Mouse (Mus musculus) gastrocnemius, postnatal 10 days (tissue): ENCODE results near the gene Srp14. TPM values are rescaled to one million over a fixed set of nuclear protein-coding genes. Genes with fewer than 3 reads are reported as not detected.

Experiments used
- DNase-seq: peaks from one replicate; pipeline ENCODE4 v3.0.0; 2021; ENCODE audit warnings: mixed read lengths
- long read RNA-seq, 2 experiments: library from polyadenylated mRNA; stranded (forward); transcript quantifications; one replicate each; pipeline ENCODE4 v2.0.0; 2021
- total RNA-seq, 2 experiments: library from RNA; stranded (reverse); gene quantifications; 2 replicates each; pipeline ENCODE4 v1.2.3; 2021

Gene Srp14
- total RNA-seq = 100 to 1,000 TPM; 148 to 154 TPM
- long read RNA-seq, experiment 1, transcript Srp14-201 (5 exons, 798 nt) = major isoform, 95 of 98 reads
- long read RNA-seq, experiment 1, partial matches to known transcripts = 3 of 98 reads
- long read RNA-seq, experiment 1, other reads (novel, unspliced or antisense) = 0 of 98 reads
- long read RNA-seq, experiment 2, transcript Srp14-201 (5 exons, 798 nt) = major isoform, 115 of 120 reads
- long read RNA-seq, experiment 2, partial matches to known transcripts = 5 of 120 reads
- long read RNA-seq, experiment 2, other reads (novel, unspliced or antisense) = 0 of 120 reads

DNA sequence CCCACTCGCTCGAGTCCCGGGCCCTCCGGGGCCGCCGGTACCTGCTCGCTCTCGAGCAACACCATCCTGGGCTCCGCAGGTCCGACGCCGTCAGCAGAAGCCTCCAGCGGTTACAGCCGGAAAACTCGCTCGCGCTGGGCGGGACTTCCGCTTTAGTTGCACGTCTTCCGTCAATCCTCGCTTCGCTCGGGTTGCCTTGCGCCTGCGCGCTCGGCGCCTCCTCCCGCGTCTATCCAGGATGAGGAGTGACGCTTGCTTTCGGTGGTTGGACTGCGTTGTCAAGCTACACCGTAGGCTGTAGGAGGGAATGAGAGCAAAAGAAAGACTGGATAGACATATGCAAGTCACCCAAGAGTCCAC is at the start of gene Srp14:
TSS of gene Srp14 (minus strand) at position 162 of the 360 bp plus-strand sequence.
- DNase-seq = peak; percentile 94

- DNase-seq = no peak
Observed at GRCm38 (mm10) chr2:118526545-118526944, 47.0 kb upstream of the Srp14 start.

GRCm38 (mm10) chr2:118524811-118525210 is 45.3 kb upstream of the Srp14 start:
- no peak for DNase-seq

GRCm38 (mm10) chr2:118523163-118523730 is 43.7 kb upstream of the Srp14 start:
- no peak for DNase-seq

DNA sequence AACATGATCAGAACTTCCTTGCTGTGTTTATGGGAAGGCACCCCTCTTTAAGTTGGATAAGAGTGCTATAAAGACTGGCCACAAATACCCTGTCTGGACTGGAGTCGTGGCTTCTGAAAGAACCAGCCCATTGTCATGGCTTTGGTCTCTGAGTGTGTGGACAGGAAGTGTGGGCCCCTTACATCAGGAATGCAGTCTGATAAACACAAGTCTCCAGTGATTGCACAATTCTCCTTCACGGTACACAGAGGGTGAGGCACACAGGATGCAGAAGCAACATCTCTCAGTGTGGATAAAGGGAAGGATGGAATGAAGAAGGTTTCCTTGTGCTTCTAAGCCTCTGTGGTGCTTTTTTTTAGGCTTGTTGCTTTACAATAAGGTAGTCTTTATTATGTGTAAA is 42.8 kb upstream of the Srp14 start:
- no peak for DNase-seq

GRCm38 (mm10) chr2:118520042-118520933 is 40.8 kb upstream of the Srp14 start:
- peak; percentile 39 for DNase-seq

DNA sequence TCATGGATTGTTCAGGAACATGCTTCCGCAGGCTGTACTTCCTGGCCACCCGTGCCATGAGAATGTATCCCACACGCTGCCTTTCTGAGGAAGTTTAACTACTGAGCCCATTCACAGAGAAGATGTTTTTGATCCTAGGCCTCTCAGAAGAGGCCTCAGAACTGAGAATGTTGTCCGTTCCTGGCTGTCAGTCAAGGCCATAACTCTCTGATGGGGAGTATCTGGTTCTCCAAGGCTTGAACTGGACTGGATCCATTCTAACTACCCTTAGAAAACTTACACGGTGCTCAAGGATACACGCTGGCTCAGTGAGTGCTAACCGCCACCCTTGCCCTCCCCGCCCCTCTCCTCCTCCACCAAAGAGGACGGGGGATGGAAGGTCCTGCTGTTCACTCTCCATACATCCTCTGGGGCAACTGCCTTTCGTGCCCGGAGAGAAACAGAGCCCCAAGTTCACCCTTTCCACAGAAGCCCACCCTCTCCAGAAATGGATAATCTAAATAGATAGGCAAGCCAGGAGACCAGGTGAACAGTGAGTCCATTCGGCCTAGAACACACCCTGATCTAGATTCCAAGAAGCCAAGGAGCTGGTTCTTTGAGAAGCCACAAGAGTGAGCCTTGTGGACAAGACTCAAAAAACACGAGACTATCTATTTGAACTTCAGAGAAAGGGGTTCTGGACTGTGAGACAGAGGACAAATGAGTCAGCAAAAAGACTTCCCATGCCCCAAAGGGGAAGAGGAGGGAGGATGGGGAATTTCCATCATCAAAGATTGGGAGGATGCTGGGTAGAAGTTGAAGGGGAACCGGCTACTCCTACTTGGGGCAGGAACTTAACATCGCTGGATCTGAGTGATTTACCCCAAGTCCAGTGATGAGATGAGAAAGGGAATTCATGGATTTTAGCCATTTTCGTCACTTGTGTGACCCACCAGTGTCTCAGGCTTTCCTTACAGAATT is 33.2 kb upstream of the Srp14 start:
- DNase-seq = no peak

GRCm38 (mm10) chr2:118511779-118512417 is 32.4 kb upstream of the Srp14 start:
- DNase-seq = no peak

DNA sequence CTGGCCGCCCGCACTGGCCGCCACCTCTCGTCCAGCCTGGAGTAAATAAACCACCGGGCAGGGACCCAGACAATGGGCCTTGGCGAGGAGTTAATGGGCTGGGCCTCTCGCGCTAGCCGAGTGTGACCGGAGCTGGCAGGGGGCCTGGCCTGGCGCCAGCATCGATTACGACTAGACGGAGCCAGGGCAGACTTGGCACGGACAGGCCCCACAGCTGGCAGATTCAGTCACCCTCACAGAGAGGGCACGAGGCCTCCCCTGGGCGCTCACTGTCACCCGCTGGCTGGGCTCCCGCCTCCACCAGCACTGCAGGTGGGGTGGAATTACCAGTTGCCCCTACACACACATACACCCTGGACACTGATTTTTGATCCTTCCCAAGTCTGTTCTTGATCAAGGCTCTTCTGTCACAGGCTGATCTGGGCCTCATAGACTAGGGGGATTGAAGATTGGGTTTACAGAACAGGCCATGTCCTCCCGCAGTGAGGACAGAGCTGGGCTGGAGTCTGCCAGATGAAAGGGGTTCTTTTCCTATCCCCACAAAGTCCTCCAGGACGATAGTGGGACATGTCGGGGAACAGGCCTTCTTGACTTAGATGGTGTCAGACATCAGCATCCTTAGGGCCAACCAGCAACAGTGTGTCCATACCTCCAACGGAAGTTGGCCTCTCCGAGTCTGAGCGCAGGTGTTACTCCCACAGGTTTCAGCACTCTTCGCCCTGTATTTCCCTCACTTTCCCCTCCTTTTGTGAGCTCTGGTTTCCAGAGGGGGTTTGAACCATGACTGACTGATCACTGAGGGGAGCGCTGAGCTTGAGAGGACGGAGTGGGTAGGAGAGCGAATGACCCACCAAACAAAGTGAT is 31.2 kb upstream of the Srp14 start:
- peak; percentile 96 for DNase-seq

GRCm38 (mm10) chr2:118509688-118510446 is 30.4 kb upstream of the Srp14 start:
- no peak for DNase-seq

DNA sequence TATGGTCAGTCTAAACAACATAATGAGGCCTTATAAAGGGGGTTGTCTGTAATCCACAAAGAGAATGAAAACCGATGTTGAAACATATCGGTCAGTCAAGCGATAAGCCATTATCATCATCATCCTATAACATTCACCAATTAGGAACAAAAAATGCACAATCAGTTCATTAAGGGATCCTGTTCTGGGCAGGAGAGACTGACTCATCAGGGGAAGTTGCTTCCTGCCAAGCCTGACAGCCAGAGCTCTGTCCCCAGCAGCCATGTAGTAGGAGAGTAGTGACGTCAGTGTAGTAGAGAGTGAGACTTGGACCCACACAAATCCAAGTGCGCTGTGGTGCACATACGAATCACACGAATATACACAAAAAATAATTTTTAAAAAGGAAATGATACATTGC is 27.6 kb upstream of the Srp14 start:
- no peak for DNase-seq

GRCm38 (mm10) chr2:118500191-118500590 is 20.7 kb upstream of the Srp14 start:
- DNase-seq = no peak

GRCm38 (mm10) chr2:118499135-118499961 is 19.8 kb upstream of the Srp14 start:
- peak; percentile 56 for DNase-seq

- DNase-seq = no peak
Observed at GRCm38 (mm10) chr2:118498476-118498875, 19.0 kb upstream of the Srp14 start.

DNA sequence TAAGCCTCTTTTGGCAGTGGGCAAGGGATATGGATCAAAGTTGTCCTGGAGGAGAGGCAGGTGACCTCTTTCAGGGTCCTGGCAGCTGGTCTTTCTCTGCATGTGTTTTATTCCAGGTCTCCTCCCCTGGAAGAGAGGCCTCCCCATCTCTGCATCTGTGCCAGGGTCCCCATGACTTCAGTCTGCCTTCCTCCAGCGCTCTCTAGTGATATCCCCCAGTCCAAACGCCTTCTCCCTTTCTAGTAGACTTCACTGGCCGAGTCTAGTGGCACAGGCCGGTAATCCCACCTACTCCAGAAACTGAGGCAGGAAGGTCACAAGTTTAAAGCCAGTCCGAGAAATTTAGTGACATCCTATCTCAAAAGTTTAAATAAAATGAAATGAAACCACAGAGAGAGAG is 18.4 kb upstream of the Srp14 start:
- DNase-seq = no peak

- DNase-seq = no peak
Observed at GRCm38 (mm10) chr2:118495024-118495423, 15.5 kb upstream of the Srp14 start.

DNA sequence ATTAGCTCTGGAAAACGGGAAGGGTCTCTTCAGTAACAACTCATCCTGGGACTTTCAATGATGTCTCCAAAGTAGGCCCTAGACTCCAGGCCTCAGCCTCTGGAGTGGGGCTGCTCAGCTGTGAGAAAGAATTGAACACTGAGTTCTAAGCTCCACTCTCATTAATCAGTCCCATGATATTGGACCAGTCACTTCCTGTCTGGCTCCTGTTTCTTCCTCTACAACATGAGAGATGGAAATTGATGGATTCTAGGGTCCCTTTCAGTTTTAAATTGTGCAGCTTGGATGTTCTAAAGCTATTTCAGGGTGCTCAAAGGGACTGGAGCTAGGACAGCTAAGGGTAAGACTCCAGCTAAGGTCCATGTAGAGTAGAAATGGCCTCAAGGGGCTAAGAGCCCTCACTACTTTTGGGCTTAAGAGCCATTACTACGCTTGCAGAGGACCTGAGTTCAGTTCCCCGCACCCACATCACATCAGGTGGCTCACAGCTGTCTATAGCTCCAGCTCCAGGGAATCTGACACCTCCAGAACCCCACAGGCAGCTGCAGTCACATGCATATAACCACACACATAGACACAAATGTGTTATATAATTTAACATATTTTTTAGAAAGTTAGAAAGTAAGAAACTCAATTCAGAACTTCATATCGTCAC is 12.4 kb upstream of the Srp14 start:
- no peak for DNase-seq

DNA sequence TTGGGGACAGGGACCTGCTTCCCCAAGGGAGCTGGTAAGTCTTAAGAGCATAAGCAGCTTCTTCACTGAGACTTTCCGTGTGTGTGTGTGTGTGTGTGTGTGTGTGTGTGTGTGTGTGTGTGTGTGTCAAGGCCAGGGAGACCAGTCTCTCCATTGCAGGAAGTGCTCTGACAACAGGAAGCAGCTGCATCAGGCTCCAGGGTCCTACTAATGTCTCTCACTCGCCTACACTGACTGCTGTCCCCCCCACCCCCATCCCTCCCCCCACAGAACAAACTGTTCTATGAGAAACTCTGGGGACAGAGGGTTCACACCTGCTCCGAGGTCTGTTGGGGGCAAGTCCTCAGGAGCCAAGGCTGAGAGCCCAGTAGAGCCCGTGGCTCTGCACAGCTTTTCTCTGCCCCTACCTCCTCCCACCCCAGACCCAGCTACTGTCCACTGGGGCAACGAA is 11.8 kb upstream of the Srp14 start:
- DNase-seq = peak; percentile 31
